Comparison of ENCODE assay signal across 11 mouse cellular contexts in the genomic region with DNA sequence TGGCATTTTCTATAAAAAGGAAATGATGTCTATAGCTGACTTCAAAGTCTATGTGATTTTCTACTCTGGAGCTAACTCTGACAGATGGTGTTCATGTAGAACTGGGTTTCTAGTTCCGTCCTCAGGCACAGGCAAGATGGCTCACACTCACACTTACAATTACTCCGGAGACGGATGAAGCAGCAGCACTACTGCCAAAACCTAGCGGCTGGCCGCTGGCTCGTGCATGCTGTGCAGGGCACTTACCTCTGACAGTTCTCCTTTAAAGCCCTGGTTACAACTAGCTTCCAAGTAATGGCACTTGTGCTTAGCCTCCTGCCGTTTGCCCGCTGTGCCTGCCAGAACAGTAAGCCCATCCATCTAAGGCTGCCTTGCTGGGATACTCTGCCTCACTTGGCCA. TPM values are rescaled to one million over a fixed set of nuclear protein-coding genes. Genes with fewer than 3 reads are reported as not detected.
DNase-seq lines count a peak whose midpoint lies in the region; ATAC-seq lines count a peak whose summit lies in the region.
"Had no signal": no experiment of that assay in that cellular context is flagged by ENCODE, and none has a peak within 500 bp of the region (broad histone marks: within the 10 kb centered on the region; RNA-seq: fewer than 3 reads in every experiment).

No protein-coding gene starts in this region.

- H3K4me2 ChIP-seq in midbrain, embryonic 16.5 days (ENCODE audit: low read length): no peak overlapping the region
- H3K4me2 ChIP-seq in midbrain, embryonic 13.5 days (replicated peaks): no peak overlapping the region
- H3K4me2 ChIP-seq: lung, embryonic 15.5 days had no signal

- H3K9ac ChIP-seq in midbrain, embryonic 16.5 days (ENCODE audit: low read depth, low read length): no peak overlapping the region
- no peak overlapping the region for H3K9ac ChIP-seq in midbrain, embryonic 13.5 days (replicated peaks)
- H3K9ac ChIP-seq: lung, embryonic 15.5 days had no signal

- H3K27me3 ChIP-seq in midbrain, embryonic 16.5 days (ENCODE audit: control insufficient read depth, insufficient read depth, low read depth, low read length): no peaks in the 10 kb centered on the region
- H3K27me3 ChIP-seq in midbrain, embryonic 13.5 days: no peaks in the 10 kb centered on the region
- H3K27me3 ChIP-seq: lung, embryonic 15.5 days had no signal

- H3K4me1 ChIP-seq in midbrain, embryonic 16.5 days (ENCODE audit: control insufficient read depth, insufficient read depth, low read length): no peaks in the 10 kb centered on the region
- H3K4me1 ChIP-seq in midbrain, embryonic 13.5 days (replicated peaks): no peaks in the 10 kb centered on the region
- H3K4me1 ChIP-seq: lung, embryonic 15.5 days had no signal

- peaks cover 16% of the 10 kb centered on the region; the same call in 1 of the 2 replicates for H3K36me3 ChIP-seq in midbrain, embryonic 16.5 days (ENCODE audit: control insufficient read depth, insufficient read depth, low read length)
- peaks cover 60% of the 10 kb centered on the region for H3K36me3 ChIP-seq in midbrain, embryonic 13.5 days

- H3K27ac ChIP-seq in midbrain, embryonic 16.5 days (ENCODE audit: low read length): peak overlapping the region; percentile 49; the same call in 1 of the 2 replicates
- no peak overlapping the region for H3K27ac ChIP-seq in midbrain, embryonic 13.5 days
- H3K27ac ChIP-seq: kidney, postnatal 0 days; lung, embryonic 15.5 days had no signal

- no peaks in the 10 kb centered on the region for H3K9me3 ChIP-seq in midbrain, embryonic 16.5 days (replicated peaks; ENCODE audit: control insufficient read depth, low read length, poor library complexity, severe bottlenecking)
- H3K9me3 ChIP-seq in midbrain, embryonic 13.5 days: no peaks in the 10 kb centered on the region
- H3K9me3 ChIP-seq: lung, embryonic 15.5 days had no signal

- 68% methylated on average over 8 of the region's 8 CpGs for WGBS in midbrain, embryonic 16.5 days
- 75% methylated on average over 8 of the region's 8 CpGs for WGBS in midbrain, embryonic 13.5 days

- no peak overlapping the region for H3K4me3 ChIP-seq in midbrain, embryonic 16.5 days (ENCODE audit: low read depth, low read length)
- H3K4me3 ChIP-seq in midbrain, embryonic 13.5 days (replicated peaks): no peak overlapping the region
- H3K4me3 ChIP-seq: erythroblast, embryonic 14.5 days; lung, embryonic 15.5 days had no signal

- no peak for ATAC-seq in midbrain, embryonic 16.5 days
- ATAC-seq in midbrain, embryonic 13.5 days: no peak
- peak; percentile 96 for ATAC-seq in frontal cortex, adult (ENCODE audit: low TSS enrichment)
- no peak for ATAC-seq in megakaryocyte-erythroid progenitor cell, adult 5-6 weeks (replicated peaks; ENCODE audit: low FRiP score, low TSS enrichment, poor library complexity, severe bottlenecking)

- peak; percentile 61 for DNase-seq in layer of hippocampus, adult 9-11 months
- peak; percentile 68 to 76 for DNase-seq in right cerebral cortex, postnatal 36 days (ENCODE audit: low spot score in 2 of 2)
- no peak for DNase-seq in spleen, postnatal 4 days (ENCODE audit: low spot score in 2 of 2)
- DNase-seq in T-cell, adult 2 months (ENCODE audit: low spot score): no peak

RNA-seq across cellular contexts. Expression of a gene that starts 47.7 kb away (rescaled TPM):
- polyA plus RNA-seq in midbrain, embryonic 16.5 days (2015; fragmentation: Nextera tagmentation; extraction: Ambion mirVana): 71.6 and 86.7 TPM in 2 replicates
- 76.2 and 84.5 TPM in 2 replicates for polyA plus RNA-seq in midbrain, embryonic 13.5 days (2015; fragmentation: Nextera tagmentation; extraction: Ambion mirVana)
- 1.7 and 6.7 TPM in 2 replicates for total RNA-seq in megakaryocyte-erythroid progenitor cell, adult 5-6 weeks (2014; fragmentation: Nextera tagmentation)
- total RNA-seq in megakaryocyte-erythroid progenitor cell, adult 5-6 weeks (2017): 4.7 and 6.1 TPM in 2 replicates
- polyA plus RNA-seq: erythroblast, embryonic 14.5 days had no signal

Comparison
In these comparisons a context has a peak if more than half of its experiments do, and no peak if none do; other contexts are left out.
1. DNase-seq: peak in layer of hippocampus, adult 9-11 months (single experiment) and right cerebral cortex, postnatal 36 days (2 of 2); none in spleen, postnatal 4 days (0 of 2) and T-cell, adult 2 months (single experiment).